Mouse (Mus musculus): ENCODE results near the gene Srr.

DNA sequence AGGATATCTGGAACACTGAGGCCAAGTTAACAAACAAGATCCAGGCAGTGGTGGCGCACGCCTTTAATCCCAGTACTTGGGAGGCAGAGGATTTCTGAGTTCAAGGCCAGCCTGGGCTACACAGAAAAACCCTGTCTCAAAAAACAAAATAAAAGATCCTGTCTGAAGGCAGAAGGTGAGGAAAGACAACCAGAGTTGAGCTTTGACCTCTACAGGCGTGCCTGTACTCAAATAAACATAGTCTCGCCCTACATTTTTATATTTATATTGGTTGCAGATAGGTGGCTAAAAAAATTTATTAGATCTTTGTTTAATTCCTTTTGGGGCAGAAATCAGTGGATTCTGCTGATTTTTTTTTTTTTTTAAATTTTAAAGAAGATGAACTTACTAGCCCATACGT, 23.3 kb downstream of the Srr start:
- TF ChIP-seq POLR2A (IDR thresholded peaks at IDR 0.05; ENCODE audit: borderline replicate concordance, control insufficient read depth, low read depth, low read length) (no peak), CTCF (IDR thresholded peaks at IDR 0.05; ENCODE audit: control insufficient read depth, insufficient read depth, low read length) (no peak)

Measured in bone marrow, adult 2 months (tissue).